23 mouse cellular contexts compared by ENCODE assay signal in the genomic region with DNA sequence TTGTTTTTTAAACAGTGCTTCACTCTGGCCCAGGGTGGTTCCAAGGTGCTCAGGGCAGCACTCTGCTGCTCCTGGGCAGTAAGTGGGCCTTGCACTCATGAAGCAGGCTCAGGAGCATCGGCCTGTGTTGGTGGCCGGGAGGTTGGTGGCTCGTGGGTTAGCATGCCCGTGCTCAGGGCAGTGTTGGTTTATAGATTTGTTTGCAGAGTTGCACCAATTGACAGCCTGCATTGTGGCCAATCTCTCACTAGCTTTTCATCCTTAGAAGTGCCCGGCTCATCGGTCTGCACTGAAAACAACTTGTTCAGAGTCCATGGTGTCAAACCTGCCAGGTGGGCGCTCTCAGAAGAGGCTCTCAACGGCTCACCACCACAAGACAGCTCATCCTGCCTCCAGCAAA. TPM values are rescaled to one million over a fixed set of nuclear protein-coding genes. Genes with fewer than 3 reads are reported as not detected.
"Had no signal": no experiment of that assay in that cellular context is flagged by ENCODE, and none has a peak within 500 bp of the region (broad histone marks: within the 10 kb centered on the region; RNA-seq: fewer than 3 reads in every experiment).

No protein-coding gene starts in this region.

- H3K27ac ChIP-seq: heart, embryonic 10.5 days; hindbrain, embryonic 13.5 days; hindbrain, embryonic 15.5 days; hindbrain, postnatal 0 days; kidney, embryonic 15.5 days; kidney, postnatal 0 days; limb, embryonic 13.5 days; limb, embryonic 15.5 days had no signal

- H3K4me1 ChIP-seq: hindbrain, embryonic 13.5 days; hindbrain, embryonic 15.5 days; kidney, embryonic 15.5 days; limb, embryonic 13.5 days; limb, embryonic 15.5 days had no signal

- H3K4me3 ChIP-seq: heart, embryonic 10.5 days; heart, embryonic 12.5 days; hindbrain, embryonic 13.5 days; hindbrain, embryonic 15.5 days; kidney, embryonic 15.5 days; limb, embryonic 13.5 days; limb, embryonic 15.5 days had no signal

- H3K9ac ChIP-seq: heart, embryonic 12.5 days; hindbrain, embryonic 13.5 days; hindbrain, embryonic 15.5 days; kidney, embryonic 15.5 days; limb, embryonic 13.5 days; limb, embryonic 15.5 days had no signal

- H3K4me2 ChIP-seq: heart, embryonic 12.5 days; hindbrain, embryonic 13.5 days; hindbrain, embryonic 15.5 days; kidney, embryonic 15.5 days; limb, embryonic 13.5 days; limb, embryonic 15.5 days had no signal

- H3K27me3 ChIP-seq: heart, embryonic 12.5 days; hindbrain, embryonic 13.5 days; hindbrain, embryonic 15.5 days; kidney, embryonic 15.5 days; limb, embryonic 13.5 days; limb, embryonic 15.5 days had no signal

- ATAC-seq: hindbrain, postnatal 0 days; intestine, embryonic 16.5 days had no signal

- H3K9me3 ChIP-seq: heart, embryonic 10.5 days; heart, embryonic 12.5 days; hindbrain, embryonic 13.5 days; hindbrain, embryonic 15.5 days; kidney, embryonic 15.5 days; limb, embryonic 13.5 days; limb, embryonic 15.5 days had no signal

- DNase-seq: gastrocnemius, postnatal 14 days; heart, adult 18-20 months; heart, postnatal 14 days; heart, postnatal 36 days; kidney, adult 11 months; kidney, adult 2 months; kidney, adult 9 months; kidney, postnatal 14 days; kidney, postnatal 36 days; layer of hippocampus, adult 9-11 months; layer of hippocampus, postnatal 36 days; left cerebral cortex, postnatal 4 days had no signal

RNA-seq across cellular contexts. Expression of a gene that starts 26.6 kb away (rescaled TPM):
- polyA plus RNA-seq: intestine, embryonic 14.5 days had no signal
